Mouse (Mus musculus) midbrain, embryonic 13.5 days (tissue): ENCODE measurements around the gene Ptpro. TPM values are rescaled to one million over a fixed set of nuclear protein-coding genes. Genes with fewer than 3 reads are reported as not detected.

Experiments used
- ATAC-seq: fragments of 200-750 bp; cut with Nextera tagmentation; 2 replicates; pipeline ENCODE4 v1.8.0; 2017; ENCODE audit warnings: mild to moderate bottlenecking, moderate TSS enrichment, moderate library complexity
- H3K27ac ChIP-seq: fragments of 300-500 bp; sonication (generic); 2 replicates; pipeline ENCODE4 v1.5.1; 2015; ENCODE audit warnings: inconsistent platforms, mild to moderate bottlenecking, moderate library complexity
- H3K27me3 ChIP-seq: fragments of 300-500 bp; sonication (generic); 2 replicates; pipeline ENCODE4 v1.6.1; 2015; ENCODE audit warnings: mild to moderate bottlenecking, inconsistent platforms
- H3K36me3 ChIP-seq: fragments of 300-500 bp; sonication (generic); 2 replicates; pipeline ENCODE4 v1.6.1; 2015; ENCODE audit warnings: mild to moderate bottlenecking, inconsistent platforms
- H3K4me1 ChIP-seq: fragments of 300-500 bp; sonication (generic); replicated peaks from 2 replicates; pipeline ENCODE4 v1.6.1; 2015; ENCODE audit warnings: inconsistent platforms
- H3K4me2 ChIP-seq: fragments of 300-500 bp; sonication (generic); replicated peaks from 2 replicates; pipeline ENCODE4 v1.6.1; 2015; ENCODE audit warnings: moderate library complexity, mild to moderate bottlenecking, inconsistent platforms
- H3K4me3 ChIP-seq: fragments of 300-500 bp; sonication (generic); replicated peaks from 2 replicates; pipeline ENCODE4 v1.5.1; 2015; ENCODE audit warnings: mild to moderate bottlenecking, inconsistent platforms
- H3K9ac ChIP-seq: fragments of 300-500 bp; sonication (generic); replicated peaks from 2 replicates; pipeline ENCODE4 v1.6.1; 2015; ENCODE audit warnings: mild to moderate bottlenecking, inconsistent platforms
- H3K9me3 ChIP-seq: fragments of 300-500 bp; sonication (generic); 2 replicates; pipeline ENCODE4 v1.6.1; 2016; ENCODE audit warnings: mild to moderate bottlenecking, inconsistent platforms
- WGBS: fragments of 180-500 bp; shearing (Covaris S2); methylation state at CpG from one replicate; pipeline ENCODE4 v1.1.7; 2015; 5-methylcytosine and 5-hydroxymethylcytosine counted together
- polyA plus RNA-seq: library from polyadenylated mRNA; unstranded; fragments of >200 nt; fragmentation: Nextera tagmentation; extraction: Ambion mirVana; gene quantifications from 2 replicates; pipeline ENCODE4 v1.2.1, GENCODE M21; 2015

Gene Ptpro
- polyA plus RNA-seq, 1 experiment from 2014 or later: 53.3 TPM

DNA sequence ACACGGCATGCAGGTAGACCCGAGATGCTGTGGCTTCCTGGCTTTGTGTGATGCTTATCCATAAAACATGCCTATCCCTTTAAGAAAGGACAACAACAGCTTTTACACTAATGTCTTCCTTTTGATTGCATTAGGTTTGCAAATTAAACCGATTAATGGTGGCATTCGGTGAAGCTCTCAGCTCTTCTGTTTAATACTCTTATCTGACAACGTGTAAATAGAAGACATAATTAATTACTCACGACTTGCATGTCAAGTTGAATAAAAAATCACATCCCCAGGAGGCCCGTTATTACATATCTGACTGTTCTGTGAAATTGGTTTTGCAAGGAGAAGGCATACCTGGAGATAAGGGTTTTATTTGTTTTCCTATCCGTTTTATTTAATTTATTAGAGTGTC, 15.9 kb downstream of the Ptpro start:
- no peak overlapping the region for H3K4me2 ChIP-seq
- H3K4me1 ChIP-seq: peaks cover 40% of the 10 kb centered on the region
- H3K36me3 ChIP-seq: no peaks in the 10 kb centered on the region
- no peak for ATAC-seq
- H3K4me3 ChIP-seq: no peak overlapping the region
- 66% methylated on average over 8 of the region's 8 CpGs for WGBS
- no peaks in the 10 kb centered on the region for H3K9me3 ChIP-seq
- no peak overlapping the region for H3K9ac ChIP-seq
- H3K27me3 ChIP-seq: no peaks in the 10 kb centered on the region
- no peak overlapping the region; the same call in 1 of the 2 replicates for H3K27ac ChIP-seq

DNA sequence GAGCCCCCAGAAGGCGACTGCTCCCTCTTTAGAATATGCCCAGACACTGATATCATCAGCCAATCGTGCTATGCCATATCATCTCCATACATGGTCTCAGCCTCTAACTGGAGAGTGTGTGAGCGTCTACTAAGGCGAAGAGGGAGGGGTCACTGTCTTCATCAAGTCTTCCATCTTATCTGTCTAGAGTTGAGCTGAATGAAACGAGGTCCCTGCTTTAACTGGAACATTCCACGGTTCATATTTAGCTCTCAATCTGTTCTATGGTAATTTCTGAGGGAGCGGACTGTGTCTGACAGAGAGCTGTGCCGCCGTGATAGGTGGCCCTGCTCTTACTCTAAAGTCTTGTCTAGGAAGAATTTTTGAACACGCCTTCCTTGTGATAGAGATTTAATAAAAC, 16.5 kb downstream of the Ptpro start:
- Histone ChIP-seq H3K36me3 (no peaks in the 10 kb centered on the region), H3K27me3 (no peaks in the 10 kb centered on the region), H3K4me3 (no peak overlapping the region), H3K4me2 (no peak overlapping the region), H3K27ac (no peak overlapping the region), H3K4me1 (peaks cover 40% of the 10 kb centered on the region), H3K9ac (no peak overlapping the region), H3K9me3 (no peaks in the 10 kb centered on the region)
- ATAC-seq: peak; percentile 22; the same call in 1 of the 2 replicates
- 82% methylated on average over 10 of the region's 10 CpGs for WGBS

GRCm38 (mm10) chr6:137272513-137272912, 20.4 kb downstream of the Ptpro start:
- 39% methylated on average over 8 of the region's 8 CpGs for WGBS
- Histone ChIP-seq H3K4me1 (peaks cover 37% of the 10 kb centered on the region), H3K4me3 (no peak overlapping the region), H3K4me2 (no peak overlapping the region), H3K9ac (no peak overlapping the region), H3K9me3 (no peaks in the 10 kb centered on the region), H3K27ac (no peak overlapping the region), H3K36me3 (no peaks in the 10 kb centered on the region), H3K27me3 (no peaks in the 10 kb centered on the region)
- ATAC-seq: no peak

DNA sequence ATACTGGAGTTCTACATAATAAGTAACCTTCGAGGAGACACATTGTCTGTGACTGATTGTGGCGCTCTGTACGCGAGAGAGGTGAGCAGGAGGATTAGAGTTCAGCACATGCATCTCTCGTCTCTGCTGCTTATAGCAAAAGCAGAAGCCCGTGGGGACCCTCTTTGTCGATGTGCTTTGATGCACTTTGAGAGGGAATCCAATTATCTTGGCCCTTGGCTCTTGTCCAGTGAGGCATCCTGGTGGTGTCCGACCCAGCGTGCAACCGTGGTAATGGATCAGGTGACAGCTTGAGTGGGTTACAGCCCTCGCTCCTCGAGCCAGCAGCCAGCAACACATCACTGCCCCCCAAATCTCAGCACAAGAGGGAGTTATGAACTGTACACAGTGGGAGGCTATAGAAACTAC, 25.5 kb downstream of the Ptpro start:
- Histone ChIP-seq H3K27me3 (no peaks in the 10 kb centered on the region), H3K36me3 (no peaks in the 10 kb centered on the region), H3K9me3 (no peaks in the 10 kb centered on the region), H3K4me2 (peak overlapping the region; percentile 33), H3K4me3 (no peak overlapping the region), H3K27ac (peak overlapping the region; percentile 66), H3K4me1 (peaks cover 38% of the 10 kb centered on the region), H3K9ac (no peak overlapping the region)
- 6% methylated on average over 12 of the region's 12 CpGs for WGBS
- ATAC-seq: peak; percentile 90

DNA sequence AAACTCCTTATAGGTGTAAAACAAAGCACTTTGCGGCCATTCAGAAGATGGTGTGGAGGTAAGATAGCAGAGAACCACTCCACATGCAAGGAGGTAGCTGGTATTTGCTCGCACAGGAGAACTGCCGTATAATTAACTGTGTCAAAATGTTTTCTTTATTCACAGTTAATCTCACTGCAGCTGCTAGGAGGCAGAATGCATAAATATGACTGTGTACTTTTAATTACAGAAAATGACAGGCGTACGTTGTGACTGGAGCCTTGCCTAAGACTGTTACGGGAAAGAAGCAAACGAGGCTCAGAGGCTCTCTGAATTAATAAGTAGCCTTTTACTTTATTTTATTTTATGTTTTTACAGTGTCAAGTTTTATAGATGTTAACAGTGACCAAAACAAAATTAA, 27.5 kb downstream of the Ptpro start:
- no peak overlapping the region for H3K4me3 ChIP-seq
- no peak for ATAC-seq
- no peaks in the 10 kb centered on the region for H3K9me3 ChIP-seq
- no peaks in the 10 kb centered on the region for H3K27me3 ChIP-seq
- H3K27ac ChIP-seq: no peak overlapping the region
- H3K9ac ChIP-seq: no peak overlapping the region
- 49% methylated on average over 7 of the region's 7 CpGs for WGBS
- no peak overlapping the region for H3K4me2 ChIP-seq
- no peaks in the 10 kb centered on the region for H3K36me3 ChIP-seq
- H3K4me1 ChIP-seq: peaks cover 33% of the 10 kb centered on the region

DNA sequence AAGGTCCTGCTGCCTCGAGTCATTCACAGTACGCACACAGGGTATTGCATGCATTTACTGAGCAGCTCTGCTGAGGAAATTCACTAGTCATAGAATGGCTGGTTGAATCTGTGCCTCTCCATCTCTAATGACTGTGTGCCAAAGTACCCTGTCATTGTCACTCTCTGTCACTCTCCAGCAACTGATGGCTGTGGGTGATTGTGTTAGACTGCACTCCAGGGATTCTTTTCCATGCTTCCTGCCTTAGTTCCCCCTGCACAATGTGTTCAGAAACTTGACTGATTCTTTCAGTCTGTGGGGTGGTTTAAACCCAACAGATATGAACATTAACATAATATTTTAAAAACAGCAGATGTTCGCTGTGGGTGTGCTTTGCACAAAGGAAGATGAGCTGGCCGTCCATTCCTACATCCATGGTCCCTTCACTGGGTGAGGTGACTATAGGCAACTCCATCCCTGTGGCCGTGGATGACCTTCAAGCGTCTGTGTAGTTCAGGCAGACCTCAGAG, 29.5 kb downstream of the Ptpro start:
- Histone ChIP-seq H3K36me3 (no peaks in the 10 kb centered on the region), H3K4me3 (no peak overlapping the region), H3K9me3 (no peaks in the 10 kb centered on the region), H3K27me3 (no peaks in the 10 kb centered on the region), H3K9ac (no peak overlapping the region), H3K4me1 (peaks cover 33% of the 10 kb centered on the region), H3K27ac (no peak overlapping the region), H3K4me2 (no peak overlapping the region)
- no peak for ATAC-seq
- 81% methylated on average over 6 of the region's 6 CpGs for WGBS

GRCm38 (mm10) chr6:137282050-137282449, 29.9 kb downstream of the Ptpro start:
- no peaks in the 10 kb centered on the region for H3K27me3 ChIP-seq
- no peak overlapping the region for H3K4me3 ChIP-seq
- H3K9ac ChIP-seq: no peak overlapping the region
- H3K4me1 ChIP-seq: peaks cover 29% of the 10 kb centered on the region
- no peak overlapping the region for H3K27ac ChIP-seq
- no peaks in the 10 kb centered on the region for H3K9me3 ChIP-seq
- no peaks in the 10 kb centered on the region for H3K36me3 ChIP-seq
- 87% methylated on average over 7 of the region's 7 CpGs for WGBS
- ATAC-seq: no peak
- H3K4me2 ChIP-seq: no peak overlapping the region

DNA sequence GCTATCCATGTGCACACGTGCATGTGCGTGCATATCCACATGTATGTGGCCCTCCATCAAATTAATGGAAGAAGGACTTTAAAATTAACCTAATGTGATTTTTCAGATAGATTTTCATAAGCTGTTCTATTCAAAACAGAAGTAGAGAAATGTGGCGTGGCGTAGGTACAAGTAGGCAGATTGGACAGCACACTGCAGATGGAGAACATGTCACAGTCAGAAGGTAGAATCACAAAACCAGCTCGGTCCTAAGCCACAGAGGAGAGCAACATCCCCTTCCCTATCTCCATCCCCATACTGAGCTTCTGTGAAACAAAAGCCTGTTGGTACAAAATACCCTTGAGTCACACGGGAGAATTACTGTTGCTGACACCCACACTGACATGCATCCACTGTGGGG, 34.3 kb downstream of the Ptpro start:
- H3K4me3 ChIP-seq: no peak overlapping the region
- no peaks in the 10 kb centered on the region for H3K36me3 ChIP-seq
- no peaks in the 10 kb centered on the region for H3K27me3 ChIP-seq
- no peak overlapping the region for H3K9ac ChIP-seq
- peaks cover 6% of the 10 kb centered on the region; the same call in 1 of the 2 replicates for H3K4me1 ChIP-seq
- no peak for ATAC-seq
- H3K4me2 ChIP-seq: no peak overlapping the region
- no peaks in the 10 kb centered on the region for H3K9me3 ChIP-seq
- no peak overlapping the region for H3K27ac ChIP-seq
- 88% methylated on average over 6 of the region's 6 CpGs for WGBS

DNA sequence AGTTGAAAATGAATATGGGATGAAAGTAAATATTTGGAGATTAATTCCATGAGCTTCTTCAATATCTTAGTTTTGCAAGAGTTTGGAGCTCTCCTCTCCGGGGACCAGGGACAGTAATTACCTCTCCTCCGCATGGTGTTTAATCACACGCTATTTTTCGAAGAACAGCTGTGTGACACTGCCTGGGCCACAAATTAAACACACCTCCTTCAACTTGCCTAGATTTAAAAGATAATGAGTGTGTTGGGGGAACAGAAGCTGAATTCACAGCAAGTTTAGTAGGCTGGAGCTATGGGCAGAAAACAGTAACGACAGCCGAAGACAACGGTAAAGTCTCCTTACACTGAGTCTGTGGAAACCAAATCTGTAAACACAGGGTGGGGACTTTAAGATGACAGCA, 35.7 kb downstream of the Ptpro start:
- no peaks in the 10 kb centered on the region for H3K27me3 ChIP-seq
- H3K4me2 ChIP-seq: no peak overlapping the region
- ATAC-seq: no peak
- no peak overlapping the region for H3K9ac ChIP-seq
- no peaks in the 10 kb centered on the region for H3K9me3 ChIP-seq
- no peak overlapping the region for H3K4me3 ChIP-seq
- H3K36me3 ChIP-seq: no peaks in the 10 kb centered on the region
- H3K4me1 ChIP-seq: peaks cover 5% of the 10 kb centered on the region; the same call in 1 of the 2 replicates
- no peak overlapping the region for H3K27ac ChIP-seq
- 66% methylated on average over 7 of the region's 7 CpGs for WGBS

DNA sequence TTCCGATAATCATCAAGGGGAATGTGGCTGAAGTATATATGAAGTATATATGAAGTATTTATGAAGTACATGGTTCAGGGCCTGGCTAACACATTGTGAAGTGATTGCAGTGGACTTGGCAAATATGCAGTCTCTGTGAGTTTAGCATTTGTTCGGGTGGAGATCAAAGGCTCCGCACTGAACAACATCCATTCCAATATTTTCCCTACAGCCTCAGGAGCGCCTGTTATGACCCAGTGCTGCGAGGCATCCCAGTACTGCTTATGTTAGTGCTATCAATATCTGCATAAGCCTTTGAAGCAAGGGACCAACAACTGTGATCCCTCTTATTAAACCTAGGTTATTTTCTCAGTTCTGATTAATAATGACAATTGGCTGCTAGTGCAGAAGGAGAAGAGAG, 36.1 kb downstream of the Ptpro start:
- ATAC-seq: peak; percentile 48; the same call in 1 of the 2 replicates
- no peak overlapping the region for H3K27ac ChIP-seq
- WGBS: 88% methylated on average over 5 of the region's 5 CpGs
- no peaks in the 10 kb centered on the region for H3K36me3 ChIP-seq
- H3K4me1 ChIP-seq: peaks cover 5% of the 10 kb centered on the region; the same call in 1 of the 2 replicates
- H3K27me3 ChIP-seq: no peaks in the 10 kb centered on the region
- H3K9me3 ChIP-seq: no peaks in the 10 kb centered on the region
- no peak overlapping the region for H3K9ac ChIP-seq
- no peak overlapping the region for H3K4me3 ChIP-seq
- H3K4me2 ChIP-seq: no peak overlapping the region

GRCm38 (mm10) chr6:137292421-137292820, 40.3 kb downstream of the Ptpro start:
- Histone ChIP-seq H3K27me3 (no peaks in the 10 kb centered on the region), H3K4me1 (peaks cover 5% of the 10 kb centered on the region; the same call in 1 of the 2 replicates), H3K4me3 (no peak overlapping the region), H3K36me3 (0 out of 2 replicates have a peak, but pooled peaks cover 3% of the 10 kb centered on the region), H3K4me2 (no peak overlapping the region), H3K9ac (no peak overlapping the region), H3K9me3 (no peaks in the 10 kb centered on the region), H3K27ac (no peak overlapping the region)
- ATAC-seq: no peak
- 88% methylated on average over 2 of the region's 2 CpGs for WGBS

GRCm38 (mm10) chr6:137294973-137295820, 43.1 kb downstream of the Ptpro start:
- no peak overlapping the region for H3K9ac ChIP-seq
- ATAC-seq: 0 out of 2 replicates have a peak, but pooled peaks have one; percentile 40
- no peaks in the 10 kb centered on the region for H3K4me1 ChIP-seq
- no peak overlapping the region for H3K27ac ChIP-seq
- WGBS: 76% methylated on average over 20 of the region's 20 CpGs
- H3K27me3 ChIP-seq: no peaks in the 10 kb centered on the region
- H3K9me3 ChIP-seq: no peaks in the 10 kb centered on the region
- no peak overlapping the region for H3K4me2 ChIP-seq
- no peak overlapping the region for H3K4me3 ChIP-seq
- H3K36me3 ChIP-seq: 0 out of 2 replicates have a peak, but pooled peaks cover 3% of the 10 kb centered on the region
